Mouse (Mus musculus) stomach, adult 2 months (tissue): Measurements from ENCODE around the gene Pcdh20. TPM values are rescaled to one million over a fixed set of nuclear protein-coding genes. Genes with fewer than 3 reads are reported as not detected.

ENCODE experiments used
- polyA plus RNA-seq: library from polyadenylated mRNA; depleted of rRNA; stranded (reverse); fragments of >200 nt; gene quantifications from 2 replicates; pipeline ENCODE4 v1.2.3, GENCODE M21; 2012; rRNA removed

Pcdh20 gene
- polyA plus RNA-seq = 0.04 and 0.22 TPM in 2 replicates

GRCm38 (mm10) chr14:88470495-88471434, at the start of gene Pcdh20:
Pcdh20 (minus strand) TSS chr14:88471396.

